Mouse (Mus musculus): ENCODE data around the gene Tcp11l2.

- TF ChIP-seq GATA1 (IDR thresholded peaks at IDR 0.05; ENCODE audit: borderline replicate concordance, low read length) (no peak), FLI1 (IDR thresholded peaks at IDR 0.05; ENCODE audit: low read length) (no peak)
Observed at GRCm38 (mm10) chr10:84591640-84592148, 15.3 kb downstream of the Tcp11l2 start.
